Mouse (Mus musculus): Measurements from ENCODE around the gene Wfdc12.

The Wfdc12 gene

GRCm38 (mm10) chr2:164175850-164176249, 14.6 kb downstream of the Wfdc12 start:
- no peak for DNase-seq (ENCODE audit: low spot score)

GRCm38 (mm10) chr2:164174649-164175395, 15.6 kb downstream of the Wfdc12 start:
- DNase-seq (ENCODE audit: low spot score) = no peak

- DNase-seq (ENCODE audit: low spot score) = no peak
Measured at GRCm38 (mm10) chr2:164173394-164173793, 17.0 kb downstream of the Wfdc12 start.

GRCm38 (mm10) chr2:164170902-164171301, 19.5 kb downstream of the Wfdc12 start, which contains the start of gene Kcns1:
Kcns1 (minus strand) TSS chr2:164171113.
- no peak for DNase-seq (ENCODE audit: low spot score)

GRCm38 (mm10) chr2:164170326-164170725, 20.1 kb downstream of the Wfdc12 start:
- no peak for DNase-seq (ENCODE audit: low spot score)

- DNase-seq (ENCODE audit: low spot score) = no peak
Measured at GRCm38 (mm10) chr2:164168571-164168946, 21.8 kb downstream of the Wfdc12 start.

- no peak for DNase-seq (ENCODE audit: low spot score)
Measured at GRCm38 (mm10) chr2:164167752-164168570, 22.4 kb downstream of the Wfdc12 start.

GRCm38 (mm10) chr2:164164941-164165340, 25.5 kb downstream of the Wfdc12 start:
- no peak for DNase-seq (ENCODE audit: low spot score)

GRCm38 (mm10) chr2:164161515-164162055, 28.8 kb downstream of the Wfdc12 start:
- no peak for DNase-seq (ENCODE audit: low spot score)

GRCm38 (mm10) chr2:164158838-164159237, 31.6 kb downstream of the Wfdc12 start:
- no peak for DNase-seq (ENCODE audit: low spot score)

GRCm38 (mm10) chr2:164156158-164156557, 34.2 kb downstream of the Wfdc12 start:
- DNase-seq (ENCODE audit: low spot score) = no peak

GRCm38 (mm10) chr2:164154007-164154406, 36.4 kb downstream of the Wfdc12 start:
- DNase-seq (ENCODE audit: low spot score) = no peak

GRCm38 (mm10) chr2:164152341-164152740, 38.1 kb downstream of the Wfdc12 start:
- no peak for DNase-seq (ENCODE audit: low spot score)

- no peak for DNase-seq (ENCODE audit: low spot score)
Measured at GRCm38 (mm10) chr2:164150086-164150760, 40.2 kb downstream of the Wfdc12 start.

GRCm38 (mm10) chr2:164146556-164146955, 43.9 kb downstream of the Wfdc12 start:
- DNase-seq (ENCODE audit: low spot score) = no peak

- DNase-seq (ENCODE audit: low spot score) = no peak
Measured at GRCm38 (mm10) chr2:164144541-164144940, 45.9 kb downstream of the Wfdc12 start.

- no peak for DNase-seq (ENCODE audit: low spot score)
Measured at GRCm38 (mm10) chr2:164144025-164144424, 46.4 kb downstream of the Wfdc12 start.

GRCm38 (mm10) chr2:164142021-164142420, 48.4 kb downstream of the Wfdc12 start:
- DNase-seq (ENCODE audit: low spot score) = no peak

All from MN1 (cell line).